Mouse (Mus musculus): ENCODE data around the gene Scn2a.

GRCm38 (mm10) chr2:65652636-65653035, 32.1 kb downstream of the Scn2a start:
- TF ChIP-seq CTCF (conservative IDR thresholded peaks at IDR 0.05; ENCODE audit: low read length) (no peak), NANOG (IDR thresholded peaks at IDR 0.05; ENCODE audit: borderline replicate concordance, low read length) (no peak)

Data from E14TG2a.4 (cell line).